Comparison of ENCODE assay signal across 17 mouse cellular contexts in the genomic region with DNA sequence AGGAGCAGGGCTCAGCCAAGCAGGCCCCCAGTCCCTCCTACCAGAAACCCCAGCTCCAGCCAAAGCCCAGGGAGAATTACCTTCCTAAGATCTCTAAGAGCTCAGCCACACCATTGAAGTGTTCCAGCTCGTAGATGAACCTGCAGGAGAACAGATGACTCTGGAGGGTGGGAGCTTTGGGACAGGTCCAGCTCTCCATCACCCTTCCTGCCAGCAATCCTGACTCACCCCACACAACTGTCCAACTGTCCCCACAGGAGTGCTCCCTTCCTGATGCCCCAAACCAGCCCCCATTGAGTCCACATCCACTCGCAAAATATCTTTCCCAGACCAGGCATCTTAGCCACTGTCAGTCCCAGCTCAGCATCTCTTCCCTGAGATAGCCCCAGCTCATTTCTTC. TPM values are rescaled to one million over a fixed set of nuclear protein-coding genes. Genes with fewer than 3 reads are reported as not detected.
"Had no signal": no experiment of that assay in that cellular context is flagged by ENCODE, and none has a peak within 500 bp of the region (broad histone marks: within the 10 kb centered on the region; RNA-seq: fewer than 3 reads in every experiment).

No protein-coding gene starts in this region.

- H3K27me3 ChIP-seq: limb, embryonic 12.5 days; liver, embryonic 13.5 days; lung, embryonic 15.5 days; midbrain, embryonic 13.5 days had no signal

- DNase-seq: kidney, postnatal 10 days; kidney, postnatal 4 days; liver; liver, embryonic 13.5 days; liver, postnatal 0 days; right cerebral cortex, postnatal 14 days; thymus, postnatal 36 days had no signal

- H3K4me3 ChIP-seq: layer of hippocampus, adult 2 months; limb, embryonic 12.5 days; liver, embryonic 13.5 days; lung, embryonic 15.5 days; midbrain, embryonic 13.5 days had no signal

- H3K27ac ChIP-seq: layer of hippocampus, adult 2 months; limb, embryonic 12.5 days; liver, embryonic 13.5 days; lung, embryonic 15.5 days; midbrain, embryonic 13.5 days had no signal

- ATAC-seq: liver, postnatal 0 days; midbrain, embryonic 13.5 days had no signal

RNA-seq across cellular contexts. Expression of a gene that starts 4.9 kb away (rescaled TPM):
- total RNA-seq: layer of hippocampus, adult 2 months; layer of hippocampus, postnatal 10 days; left cerebral cortex, postnatal 36 days; megakaryocyte progenitor cell, adult 5-6 weeks; midbrain, postnatal 0 days had no signal
- polyA plus RNA-seq: liver, postnatal 0 days; lung, embryonic 15.5 days; midbrain, embryonic 13.5 days; midbrain, postnatal 0 days; neural tube, embryonic 14.5 days had no signal

RNA-seq across cellular contexts. Expression of a gene that starts 46.8 kb away (rescaled TPM):
- total RNA-seq: layer of hippocampus, adult 2 months; layer of hippocampus, postnatal 10 days; megakaryocyte progenitor cell, adult 5-6 weeks; midbrain, postnatal 0 days had no signal
- polyA plus RNA-seq: limb, embryonic 12.5 days; liver, embryonic 13.5 days; liver, postnatal 0 days; lung, embryonic 15.5 days; midbrain, embryonic 13.5 days; stomach, embryonic 16.5 days had no signal
